Mouse (Mus musculus): ENCODE results near the gene Sec22c. TPM values are rescaled to one million over a fixed set of nuclear protein-coding genes. Genes with fewer than 3 reads are reported as not detected.

Gene Sec22c
- total RNA-seq (2023), result 21.2 to 28.7 TPM (median 23.8 TPM) in 4 replicates

DNA sequence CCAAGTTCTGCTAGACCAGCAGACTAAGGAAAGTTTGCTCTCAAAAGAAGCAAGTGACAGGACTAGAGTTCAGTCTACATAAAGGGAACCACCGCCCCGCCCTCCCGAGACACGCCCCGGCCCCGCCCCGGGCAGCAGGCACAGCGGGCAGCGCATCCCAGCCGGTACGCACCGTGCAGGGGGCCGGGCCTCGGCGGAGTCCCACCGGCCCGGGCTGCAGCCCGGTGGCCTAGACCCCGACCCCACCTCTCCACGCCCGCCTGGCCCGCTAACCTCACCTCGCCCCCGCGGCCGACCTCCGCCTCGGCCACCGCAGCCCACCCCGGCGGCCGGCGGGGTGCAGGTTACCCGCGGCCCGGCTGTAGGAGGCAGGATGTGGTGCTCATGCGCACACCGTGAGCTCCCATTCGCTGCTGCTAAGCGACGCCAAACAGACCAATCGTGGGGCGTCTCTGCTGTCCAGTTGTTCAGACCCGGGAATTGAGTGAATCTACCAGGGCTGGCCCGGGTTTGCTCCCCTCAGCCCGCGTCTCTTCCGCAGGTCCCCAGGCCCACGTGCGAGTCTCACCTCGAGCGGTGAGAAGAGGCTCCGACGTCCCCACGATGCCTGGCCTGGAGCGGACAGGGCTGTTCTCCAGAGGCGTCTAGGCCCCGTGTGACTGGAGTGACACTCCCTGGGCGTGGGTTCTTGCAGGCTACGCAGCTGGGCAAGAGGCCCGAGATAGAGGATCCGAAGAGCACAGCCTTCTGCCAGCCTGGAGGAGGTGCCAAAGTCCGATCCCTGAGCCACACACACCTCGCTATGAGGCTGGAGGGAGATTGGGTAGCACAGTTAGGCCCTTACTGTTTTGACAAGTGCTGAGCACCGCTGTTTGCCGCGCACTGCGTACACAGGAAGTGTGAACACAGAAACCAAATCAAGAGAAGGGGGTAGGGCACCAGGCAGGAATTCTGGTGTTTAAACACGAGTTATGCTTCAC is at the start of gene Sec22c:
Sec22c (minus strand) TSS at position 845 of the 980 bp plus-strand sequence.

DNA sequence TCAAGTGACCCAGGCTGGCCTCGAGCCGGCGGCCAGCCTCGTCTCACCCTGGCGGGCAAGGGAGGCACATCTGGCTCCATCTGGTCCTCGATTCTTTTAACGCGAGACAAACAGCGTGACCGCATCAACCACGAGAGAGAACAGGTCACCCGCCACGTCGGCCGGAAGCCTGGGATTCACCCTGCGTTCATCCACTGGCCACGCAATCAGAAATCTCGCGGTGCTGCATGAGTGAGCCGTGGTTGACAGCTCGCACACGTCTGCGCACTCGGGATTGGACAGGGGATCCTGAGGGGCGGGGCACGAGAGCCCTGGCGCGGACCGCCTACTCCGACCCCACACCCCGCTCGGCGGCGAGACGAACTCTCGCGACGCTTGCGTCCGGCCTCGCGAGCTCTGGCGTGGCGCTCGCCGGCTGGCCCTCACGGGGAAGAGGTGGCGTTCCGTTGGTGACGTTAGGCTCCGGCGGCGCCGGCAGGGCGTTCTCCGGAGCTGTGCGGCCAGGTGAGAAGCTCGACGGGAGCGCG is 13.6 kb upstream of the Sec22c start, which contains the start of gene Nktr:
Nktr (plus strand) TSS at position 378 of the 527 bp plus-strand sequence.

DNA sequence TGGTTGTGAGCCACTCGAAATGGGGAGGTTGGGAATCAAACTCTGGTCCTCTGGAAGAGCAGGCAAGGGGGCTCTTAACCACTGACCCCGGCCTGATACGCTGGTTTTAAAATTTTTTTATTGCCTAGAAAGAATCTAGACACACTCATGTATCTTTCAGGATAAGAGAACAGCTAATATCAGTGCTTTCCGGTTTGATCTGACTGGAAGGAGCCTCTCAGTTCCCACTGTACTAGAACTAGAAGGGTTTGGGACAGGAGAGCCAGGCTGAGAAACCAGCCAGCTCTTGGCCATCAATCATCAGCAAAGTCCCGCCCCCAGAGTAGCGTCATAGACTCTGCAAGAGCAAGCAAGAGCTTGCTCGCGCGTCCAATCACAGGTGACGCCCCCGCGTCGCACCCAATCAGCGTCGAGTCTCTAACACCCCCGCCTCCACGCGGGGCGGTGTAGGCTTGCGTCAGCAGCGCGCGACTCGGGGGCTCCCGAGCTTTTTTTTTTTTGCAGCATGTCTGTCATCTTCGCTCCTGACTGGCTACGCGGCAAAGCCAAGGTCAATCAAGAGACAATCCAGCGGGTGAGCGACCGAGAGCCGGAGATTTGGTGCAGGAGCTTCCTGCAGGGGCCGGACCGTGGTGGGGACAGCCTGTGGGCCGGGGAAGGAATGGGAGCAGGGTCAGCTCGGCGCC is 4.8 kb upstream of the Sec22c start, which contains the start of gene Ss18l2:
Ss18l2 (plus strand) TSS at position 432 of the 686 bp plus-strand sequence.

DNA sequence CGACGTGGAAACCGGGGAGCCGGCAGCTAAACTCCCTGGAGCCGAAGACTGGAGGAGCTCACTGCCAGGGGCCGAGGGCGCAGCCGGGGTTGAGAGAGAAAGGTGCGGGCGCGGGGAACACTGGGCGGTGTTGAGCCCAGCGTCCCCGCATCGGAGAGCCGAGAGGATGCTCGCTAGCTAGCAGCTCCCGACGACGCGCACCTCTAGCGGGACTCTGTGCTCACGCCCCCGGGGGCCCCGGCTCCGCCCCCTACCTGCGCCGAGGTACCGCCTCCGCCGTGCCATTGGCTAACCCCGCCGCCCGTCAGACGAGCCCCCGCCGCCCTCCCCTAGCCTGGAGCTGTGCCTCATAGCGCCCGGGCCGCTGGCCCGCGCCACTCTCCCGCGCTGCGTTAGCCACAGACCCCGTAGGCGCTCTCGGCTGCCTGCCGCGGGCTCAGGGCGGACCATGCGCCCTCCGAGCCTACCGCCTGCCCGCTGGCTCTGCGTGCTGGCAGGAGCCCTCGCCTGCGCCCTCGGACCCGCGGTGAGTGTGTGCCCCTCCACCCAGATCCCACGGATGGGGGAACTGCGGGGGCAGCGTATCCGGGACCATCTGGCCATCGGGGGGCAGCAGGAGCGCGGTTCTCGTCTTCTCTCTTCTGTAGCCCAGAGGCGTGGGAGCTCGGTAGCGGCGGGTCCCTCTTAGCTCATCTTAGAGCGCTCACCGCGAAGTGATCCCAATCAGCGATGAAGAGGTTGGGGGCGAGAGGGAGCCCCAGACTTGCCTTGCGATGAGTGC is 62.7 kb downstream of the Sec22c start, which contains the start of gene Vipr1:
Vipr1 (plus strand) TSS at position 316 of the 781 bp plus-strand sequence.

DNA sequence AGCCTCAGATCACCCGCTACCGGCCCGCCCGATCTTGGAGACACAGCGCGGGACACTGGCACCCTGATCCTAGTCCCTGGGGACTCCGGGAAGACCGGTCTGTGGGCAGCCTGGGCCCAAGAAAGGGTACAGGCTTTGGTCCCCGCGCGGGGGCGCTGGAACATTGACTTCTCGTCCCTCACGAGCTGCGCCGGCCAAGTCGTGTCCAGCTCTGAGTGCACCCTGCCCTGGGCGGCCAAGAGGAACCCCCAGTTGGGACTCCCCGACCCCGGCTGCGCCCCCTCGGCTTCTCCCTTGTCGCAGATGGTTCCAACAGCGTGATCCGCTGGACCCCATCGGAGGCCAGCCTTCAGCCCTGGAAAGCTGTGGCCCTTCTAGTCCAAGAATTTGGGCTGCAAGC is 63.3 kb downstream of the Sec22c start, which contains the start of gene Lyzl4:
Lyzl4 (minus strand) TSS at position 96 of the 400 bp plus-strand sequence.

Other genes with a start within 250 kb of the Sec22c start
- not detected in 4 replicates for gene Cck, start 209.8 kb downstream of the Sec22c start, total RNA-seq (2023)
- gene Lyzl4, start 63.4 kb downstream of the Sec22c start, total RNA-seq (2023), result not detected in 4 replicates
- 0.61 to 1.3 TPM (median 1.1 TPM) in 4 replicates for gene Vipr1, start 62.8 kb downstream of the Sec22c start, total RNA-seq (2023)
- gene Ss18l2, start 4.8 kb upstream of the Sec22c start, total RNA-seq (2023), result 23.8 to 27.7 TPM (median 26.2 TPM) in 4 replicates
- gene Nktr, start 13.7 kb upstream of the Sec22c start, total RNA-seq (2023), result 272 to 303 TPM (median 296 TPM) in 4 replicates
- gene Zfp651, start 53.8 kb upstream of the Sec22c start, total RNA-seq (2023), result 0.09 to 0.53 TPM (median 0.34 TPM) in 4 replicates
- gene Klhl40, start 72.1 kb upstream of the Sec22c start, total RNA-seq (2023), result not detected in 4 replicates
- gene Hhatl, start 87.0 kb upstream of the Sec22c start, total RNA-seq (2023), result not detected in 4 replicates
- gene Ccdc13, start 134.0 kb upstream of the Sec22c start, total RNA-seq (2023), result not detected in 4 replicates
- gene Higd1a, start 152.9 kb upstream of the Sec22c start, total RNA-seq (2023), result 26.6 to 31.7 TPM (median 28.8 TPM) in 4 replicates
- gene Ackr2, start 192.9 kb upstream of the Sec22c start, total RNA-seq (2023), result 18.4 to 24.6 TPM (median 21.1 TPM) in 4 replicates
- not detected in 4 replicates for gene Cyp8b1, start 210.8 kb upstream of the Sec22c start, total RNA-seq (2023)
- gene Fam198a, start 245.5 kb upstream of the Sec22c start, total RNA-seq (2023), result 0.91 to 1.9 TPM (median 1.2 TPM) in 4 replicates